Mouse (Mus musculus) left cerebral cortex, postnatal 10 days (tissue): ENCODE results near the gene Gm5134. TPM values are rescaled to one million over a fixed set of nuclear protein-coding genes. Genes with fewer than 3 reads are reported as not detected.

Source experiments
- DNase-seq, 2 experiments: peaks; one replicate each; pipeline ENCODE4 v3.0.0; 2021 to 2022; ENCODE audit warnings: low spot score in 2 of 2, mixed read lengths in 1 of 2; ENCODE audit errors: extremely low spot score in 1 of 2
- intact Hi-C: fragments of 180-260 bp; cut with DNase I; formaldehyde crosslinking; loops from one replicate; pipeline ENCODE4 v1.15.1; 2025
- total RNA-seq, 2 experiments: library from RNA; stranded (reverse); gene quantifications; 2 replicates each; pipeline ENCODE4 v1.2.3; 2021

Gm5134 gene
- total RNA-seq, 2 experiments from 2014 or later: 0.16 TPM; not detected in 1

- intact Hi-C loops: no loop called here
Observed at GRCm38 (mm10) chr10:76027127-76028015, 73.1 kb downstream of the Gm5134 start.

GRCm38 (mm10) chr10:76028016-76028366, 73.7 kb downstream of the Gm5134 start:
- intact Hi-C loops: no loop called here

More at GRCm38 (mm10) chr10:76027127-76028015, 73.1 kb downstream of the Gm5134 start:
- no peak for DNase-seq

DNA sequence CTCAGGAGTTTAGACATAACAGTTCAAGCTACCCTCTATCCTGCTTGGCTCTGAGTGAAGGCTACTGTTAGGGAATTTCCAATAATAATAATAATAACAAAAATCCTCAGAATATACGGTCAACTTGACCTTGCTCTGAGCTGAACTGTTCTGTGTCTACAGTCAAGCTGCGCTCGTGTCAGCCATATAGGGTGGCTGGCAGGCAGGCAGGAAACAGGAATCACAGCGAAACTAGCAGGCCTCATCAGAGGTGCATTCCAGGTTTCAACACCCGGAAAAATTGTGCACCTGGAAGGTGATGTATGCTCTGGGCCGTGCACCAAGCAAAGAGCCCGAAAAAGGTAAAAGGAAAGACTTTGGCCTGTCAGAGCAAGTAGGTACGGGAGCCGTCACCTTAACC, 74.1 kb downstream of the Gm5134 start:
- DNase-seq: no peak
- intact Hi-C loops: no loop called here

More at GRCm38 (mm10) chr10:76028016-76028366, 73.7 kb downstream of the Gm5134 start:
- DNase-seq: no peak

GRCm38 (mm10) chr10:76029276-76029675, 75.0 kb downstream of the Gm5134 start:
- DNase-seq: no peak
- intact Hi-C loops: no loop called here

DNA sequence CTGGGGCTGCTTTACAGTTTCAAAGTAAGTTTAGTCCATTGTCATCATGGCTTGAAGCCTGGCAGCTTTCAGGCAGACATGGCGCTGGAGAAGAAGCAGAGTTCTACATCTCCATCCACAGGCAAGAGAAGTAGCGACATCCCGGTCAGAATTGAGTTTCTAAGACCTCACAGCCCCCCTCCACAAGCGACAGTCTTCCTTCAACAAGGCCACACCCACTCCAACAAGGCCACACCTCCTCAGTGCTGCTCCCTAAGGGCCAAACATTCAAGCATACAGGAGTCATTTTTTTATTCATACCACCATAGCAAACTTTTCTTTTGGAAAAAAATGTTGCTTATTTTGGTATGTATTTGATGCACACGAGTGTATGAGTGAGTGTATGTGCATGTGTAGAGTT, 76.2 kb downstream of the Gm5134 start:
- DNase-seq: no peak
- intact Hi-C loops: no loop called here

GRCm38 (mm10) chr10:76031511-76032401, 77.4 kb downstream of the Gm5134 start:
- intact Hi-C loops: no loop called here
- peak in 1 of 2 experiments; percentile 41 for DNase-seq

GRCm38 (mm10) chr10:76032402-76033118, 78.2 kb downstream of the Gm5134 start, which contains the start of gene Zfp280b:
TSS of gene Zfp280b (plus strand) at chr10:76032650.
- intact Hi-C loops: no loop called here
- peak; percentile 94 to 97 for DNase-seq

- intact Hi-C loops: no loop called here
- DNase-seq: no peak
Observed at GRCm38 (mm10) chr10:76033119-76033455, 78.8 kb downstream of the Gm5134 start.

DNA sequence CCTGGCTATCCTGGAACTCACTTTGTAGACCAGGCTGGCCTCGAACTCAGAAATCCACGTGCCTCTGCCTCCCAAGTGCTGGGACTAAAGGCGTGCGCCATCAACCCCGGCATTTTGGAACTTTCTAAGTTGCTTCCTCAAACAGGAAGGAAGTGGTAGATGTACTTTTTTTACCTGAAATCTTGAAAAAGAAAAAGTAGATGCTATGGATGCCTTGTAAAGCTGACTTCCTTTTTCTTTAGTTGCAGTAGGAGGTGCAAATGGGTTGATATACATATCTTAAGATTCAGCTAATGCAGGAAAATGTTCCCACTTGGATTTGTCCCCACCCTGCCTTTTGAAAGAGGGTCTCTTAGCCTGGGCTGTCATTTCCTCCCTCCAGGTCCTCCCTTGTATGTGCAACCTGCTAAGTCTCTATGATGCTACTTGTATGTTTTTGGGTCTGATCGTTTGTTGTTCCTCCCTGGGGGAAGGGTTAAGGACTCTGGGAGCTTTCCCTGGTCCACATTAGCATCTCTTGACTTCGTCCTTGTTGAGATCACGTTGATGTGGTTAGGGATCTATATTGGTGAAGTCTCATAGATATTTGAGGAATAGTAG, 79.8 kb downstream of the Gm5134 start:
- no peak for DNase-seq
- intact Hi-C loops: no loop called here

- DNase-seq: no peak
- intact Hi-C loops: no loop called here
Observed at GRCm38 (mm10) chr10:76035277-76035676, 81.0 kb downstream of the Gm5134 start.

- no peak for DNase-seq
- intact Hi-C loops: no loop called here
Observed at GRCm38 (mm10) chr10:76036962-76037361, 82.6 kb downstream of the Gm5134 start.

GRCm38 (mm10) chr10:76045343-76045742, 91.0 kb downstream of the Gm5134 start:
- DNase-seq: no peak
- intact Hi-C loops: no loop called here

GRCm38 (mm10) chr10:76046754-76047153, 92.4 kb downstream of the Gm5134 start:
- intact Hi-C loops: no loop called here
- no peak for DNase-seq

- intact Hi-C loops: no loop called here
- DNase-seq: no peak
Observed at GRCm38 (mm10) chr10:76047182-76047869, 93.0 kb downstream of the Gm5134 start.

- intact Hi-C loops: no loop called here
- DNase-seq: no peak
Observed at GRCm38 (mm10) chr10:76048967-76049366, 94.7 kb downstream of the Gm5134 start.

- no peak for DNase-seq
- intact Hi-C loops: no loop called here
Observed at GRCm38 (mm10) chr10:76051860-76052259, 97.5 kb downstream of the Gm5134 start.
